Mouse (Mus musculus): Measurements from ENCODE around the gene Zfp248.

DNA sequence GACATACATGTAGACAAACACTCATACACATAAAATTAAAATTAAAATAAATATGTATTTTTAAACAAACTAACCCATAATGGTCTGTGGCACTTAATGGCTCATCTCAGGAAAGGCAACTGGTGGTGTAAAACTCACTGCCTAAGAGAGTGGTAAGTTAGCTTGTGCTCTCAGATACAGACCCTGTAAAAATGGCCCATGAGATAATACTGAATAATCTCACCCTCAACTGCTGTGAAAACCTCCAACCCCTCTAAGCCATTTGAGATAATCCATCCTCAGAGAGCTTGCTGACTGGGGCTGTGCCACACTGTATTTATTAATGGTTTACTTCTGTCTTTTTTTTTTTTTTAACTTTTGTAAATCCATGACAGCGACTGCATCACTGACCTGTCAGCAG, 26.8 kb upstream of the Zfp248 start:
- no peak for TF ChIP-seq CTCF (IDR thresholded peaks at IDR 0.05; ENCODE audit: extremely low read depth, insufficient read length, insufficient replicate concordance, low read depth, low read length)
- no peak for TF ChIP-seq POLR2A (IDR thresholded peaks at IDR 0.05; ENCODE audit: low read depth, low read length)

All from small intestine, adult 2 months (tissue).